Mouse (Mus musculus) liver, embryonic 14.5 days (tissue): ENCODE data around the gene Galnt16. TPM values are rescaled to one million over a fixed set of nuclear protein-coding genes. Genes with fewer than 3 reads are reported as not detected.

ENCODE experiments used
- ATAC-seq: fragments of 200-750 bp; cut with Nextera tagmentation; 2 replicates; pipeline ENCODE4 v1.8.0; 2017; ENCODE audit warnings: moderate number of reproducible peaks, mild to moderate bottlenecking, moderate library complexity; ENCODE audit not compliant: insufficient read depth
- DNase-seq, 3 experiments: peaks; one replicate each; pipeline ENCODE4 v3.0.0-alpha.2; 2012 to 2013; ENCODE audit warnings: low read depth in 3 of 3, low spot score in 3 of 3
- H3K27ac ChIP-seq: fragments of 300-500 bp; sonication (generic); 2 replicates; pipeline ENCODE4 v1.5.1; 2014; ENCODE audit warnings: moderate library complexity, mild to moderate bottlenecking, control low read depth, inconsistent platforms
- H3K27me3 ChIP-seq: fragments of 300-500 bp; sonication (generic); 2 replicates; pipeline ENCODE4 v1.6.1; 2014; ENCODE audit warnings: mild to moderate bottlenecking, low read length, moderate library complexity; ENCODE audit not compliant: control insufficient read depth, insufficient read depth
- H3K36me3 ChIP-seq: fragments of 300-500 bp; sonication (generic); replicated peaks from 2 replicates; pipeline ENCODE4 v1.6.1; 2014; ENCODE audit warnings: low read depth; ENCODE audit not compliant: control insufficient read depth, insufficient read depth
- H3K4me1 ChIP-seq, 2 experiments: fragments of 200-500 bp in 1 of 2; fragments of 300-500 bp in 1 of 2; sonication (generic) in 1 of 2; replicated peaks; 2 replicates each; pipeline ENCODE4 v1.6.1; 2012 to 2014; ENCODE audit warnings: antibody characterized with exemption in 1 of 2, inconsistent platforms in 1 of 2, low read length in 1 of 2; ENCODE audit not compliant: control insufficient read depth in 2 of 2, insufficient read depth in 2 of 2
- H3K4me2 ChIP-seq: fragments of 300-500 bp; sonication (generic); 2 replicates; pipeline ENCODE4 v1.6.1; 2014; ENCODE audit warnings: low read depth, mild to moderate bottlenecking, control low read depth, moderate library complexity
- H3K4me3 ChIP-seq, 2 experiments: fragments of 200-500 bp in 1 of 2; fragments of 300-500 bp in 1 of 2; sonication (generic) in 1 of 2; 2 replicates each; pipeline ENCODE4 v1.5.1; 2012 to 2014; ENCODE audit warnings: low read depth in 2 of 2, low read length in 2 of 2, mild to moderate bottlenecking in 2 of 2, control low read depth in 1 of 2, inconsistent platforms in 1 of 2, moderate library complexity in 1 of 2; ENCODE audit not compliant: insufficient read depth in 1 of 2
- H3K9ac ChIP-seq: fragments of 300-500 bp; sonication (generic); replicated peaks from 2 replicates; pipeline ENCODE4 v1.6.1; 2014; ENCODE audit warnings: mild to moderate bottlenecking, control low read depth, moderate library complexity
- H3K9me3 ChIP-seq: fragments of 300-500 bp; sonication (generic); 2 replicates; pipeline ENCODE4 v1.6.1; 2016; ENCODE audit warnings: low read length, mixed read lengths; ENCODE audit not compliant: control insufficient read depth
- CTCF ChIP-seq: IDR thresholded peaks from 2 replicates; pipeline ENCODE4 v1.5.1; 2016; ENCODE audit warnings: antibody characterized with exemption, low read depth, control low read depth
- EP300 ChIP-seq: IDR thresholded peaks from 2 replicates; pipeline ENCODE4 v1.6.1; 2016; ENCODE audit warnings: antibody characterized with exemption, low read depth
- WGBS: fragments of 180-500 bp; shearing (Covaris S2); extraction: QIAGEN DNeasy Blood & Tissue Kit; methylation state at CpG from one replicate; pipeline ENCODE4 v1.1.7; 2014; ENCODE audit not compliant: insufficient replicate concordance; 5-methylcytosine and 5-hydroxymethylcytosine counted together
- polyA plus RNA-seq, 2 experiments: library from polyadenylated mRNA; depleted of rRNA in 1 of 2; stranded (reverse) in 1 of 2; unstranded in 1 of 2; fragments of >200 nt; fragmentation: Nextera tagmentation in 1 of 2; extraction: Ambion mirVana in 1 of 2; gene quantifications; 2 replicates each; pipeline versions ENCODE4 v1.2.1 to v1.2.3; 2012 to 2014

The Galnt16 gene
- polyA plus RNA-seq, 2 experiments: 0.04 to 0.07 TPM

DNA sequence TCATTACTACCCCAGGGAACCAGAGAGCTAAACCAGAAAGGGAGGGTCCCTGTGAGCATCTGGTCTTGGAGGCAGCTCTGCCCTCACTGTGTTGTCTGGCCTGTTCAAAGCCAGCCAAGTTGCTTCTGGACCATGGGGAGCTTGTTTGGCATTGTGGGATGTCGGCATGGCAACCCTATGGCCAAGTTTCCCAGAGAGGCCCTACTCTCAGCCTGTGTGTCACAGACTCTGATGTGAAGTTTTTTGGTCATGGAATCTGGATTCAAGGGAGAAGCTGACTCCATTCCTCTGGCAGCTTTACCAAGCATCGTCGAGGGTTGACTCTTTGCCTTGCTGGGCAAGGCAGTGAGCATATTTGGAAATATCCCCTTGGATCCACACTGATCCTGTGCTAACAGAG is 3.9 kb downstream of the Galnt16 start:
- no peak overlapping the region for H3K9ac ChIP-seq
- no peaks in the 10 kb centered on the region for H3K36me3 ChIP-seq
- peaks cover 46% of the 10 kb centered on the region for H3K27me3 ChIP-seq
- no peak overlapping the region for H3K4me2 ChIP-seq
- ATAC-seq (no peak), DNase-seq (no peak)
- no peaks in the 10 kb centered on the region for H3K4me1 ChIP-seq
- no peak for TF ChIP-seq CTCF
- TF ChIP-seq EP300: no peak
- no peak overlapping the region for H3K4me3 ChIP-seq
- WGBS: 40% methylated on average over 3 of the region's 3 CpGs
- H3K27ac ChIP-seq: no peak overlapping the region
- no peaks in the 10 kb centered on the region for H3K9me3 ChIP-seq

DNA sequence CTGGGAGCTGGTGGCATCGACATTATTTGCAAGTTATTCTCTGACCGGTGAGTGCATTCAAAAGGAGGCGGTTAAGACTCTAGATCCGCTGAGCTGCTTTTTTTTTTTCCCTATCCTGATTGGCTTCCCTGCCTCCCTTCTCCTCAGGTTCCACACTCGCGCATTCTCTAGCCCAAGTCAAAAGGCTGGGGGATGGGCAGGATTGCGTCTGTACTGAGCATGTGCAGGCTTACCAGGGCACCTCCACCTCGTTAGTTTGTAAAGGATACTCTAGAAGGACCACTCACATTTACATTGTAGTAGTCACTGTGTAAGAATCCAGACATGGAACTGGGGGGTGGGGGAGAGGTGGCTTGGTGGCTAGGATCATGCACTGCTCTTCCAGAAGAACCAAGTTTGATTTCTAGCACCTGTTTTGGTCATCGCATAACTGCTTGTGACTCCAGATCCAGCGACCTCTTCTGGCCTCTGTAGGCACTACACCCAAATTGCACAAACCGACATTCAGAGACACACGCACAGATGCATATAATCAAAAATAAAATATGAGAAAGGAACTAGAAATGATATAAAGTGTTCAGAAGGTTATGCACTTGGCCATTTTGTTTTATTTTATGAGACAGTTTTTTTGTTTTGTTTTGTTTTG is 6.3 kb downstream of the Galnt16 start:
- Histone ChIP-seq H3K4me3 (no peak overlapping the region), H3K27me3 (peaks cover 22% of the 10 kb centered on the region), H3K36me3 (no peaks in the 10 kb centered on the region), H3K4me2 (no peak overlapping the region), H3K9ac (no peak overlapping the region), H3K4me1 (no peaks in the 10 kb centered on the region), H3K9me3 (no peaks in the 10 kb centered on the region), H3K27ac (no peak overlapping the region)
- 27% methylated on average over 12 of the region's 12 CpGs for WGBS
- no peak for DNase-seq
- ATAC-seq: no peak
- TF ChIP-seq CTCF (peak; percentile 20), EP300 (no peak)

DNA sequence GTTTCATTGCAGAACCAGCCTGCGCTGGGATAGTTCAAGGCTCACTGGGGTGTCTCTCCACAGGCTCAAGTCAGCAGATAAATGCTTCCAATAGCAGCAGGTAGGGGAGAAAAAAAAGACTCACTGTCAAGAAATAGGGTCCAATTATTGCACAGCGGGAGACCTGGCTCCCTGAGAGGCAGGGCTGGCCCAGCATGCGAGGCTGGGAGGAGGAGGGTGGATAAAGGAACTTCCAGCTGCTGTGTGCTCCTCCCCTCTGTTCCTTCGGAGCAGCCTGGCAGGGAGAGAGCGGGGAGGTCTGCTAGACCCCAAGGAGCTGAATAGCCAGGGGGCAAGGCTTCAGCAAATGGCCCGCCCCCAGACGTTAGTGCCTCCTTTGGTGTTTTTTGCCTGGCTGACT is 7.4 kb downstream of the Galnt16 start:
- no peak for TF ChIP-seq CTCF
- Histone ChIP-seq H3K27me3 (peaks cover 11% of the 10 kb centered on the region), H3K4me2 (no peak overlapping the region), H3K27ac (no peak overlapping the region), H3K4me1 (no peaks in the 10 kb centered on the region), H3K36me3 (no peaks in the 10 kb centered on the region), H3K9me3 (no peaks in the 10 kb centered on the region), H3K4me3 (no peak overlapping the region), H3K9ac (no peak overlapping the region)
- no peak for ATAC-seq
- no peak for DNase-seq
- 31% methylated on average over 7 of the region's 7 CpGs for WGBS

DNA sequence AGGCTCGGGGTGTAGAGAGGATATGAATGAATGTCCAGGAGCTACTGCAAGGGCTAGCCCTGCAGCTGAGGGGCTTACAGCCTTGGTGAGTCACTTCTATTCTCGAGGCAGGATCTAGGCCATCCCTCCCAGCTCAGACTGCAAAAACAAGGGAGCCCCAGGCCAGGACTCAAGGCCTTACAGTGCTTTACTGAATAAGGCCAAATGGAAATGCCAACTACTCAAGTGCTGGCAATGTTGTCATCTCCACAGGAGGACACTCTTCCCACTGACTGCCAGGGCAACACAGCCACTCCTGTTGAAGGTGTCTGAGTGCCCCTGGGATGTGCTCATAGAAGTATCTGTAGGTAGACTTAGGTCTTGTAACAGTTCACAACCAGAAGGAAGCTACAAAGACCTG is 8.4 kb downstream of the Galnt16 start:
- no peak for DNase-seq
- peaks cover 4% of the 10 kb centered on the region for H3K27me3 ChIP-seq
- TF ChIP-seq CTCF: no peak
- TF ChIP-seq EP300: no peak

DNA sequence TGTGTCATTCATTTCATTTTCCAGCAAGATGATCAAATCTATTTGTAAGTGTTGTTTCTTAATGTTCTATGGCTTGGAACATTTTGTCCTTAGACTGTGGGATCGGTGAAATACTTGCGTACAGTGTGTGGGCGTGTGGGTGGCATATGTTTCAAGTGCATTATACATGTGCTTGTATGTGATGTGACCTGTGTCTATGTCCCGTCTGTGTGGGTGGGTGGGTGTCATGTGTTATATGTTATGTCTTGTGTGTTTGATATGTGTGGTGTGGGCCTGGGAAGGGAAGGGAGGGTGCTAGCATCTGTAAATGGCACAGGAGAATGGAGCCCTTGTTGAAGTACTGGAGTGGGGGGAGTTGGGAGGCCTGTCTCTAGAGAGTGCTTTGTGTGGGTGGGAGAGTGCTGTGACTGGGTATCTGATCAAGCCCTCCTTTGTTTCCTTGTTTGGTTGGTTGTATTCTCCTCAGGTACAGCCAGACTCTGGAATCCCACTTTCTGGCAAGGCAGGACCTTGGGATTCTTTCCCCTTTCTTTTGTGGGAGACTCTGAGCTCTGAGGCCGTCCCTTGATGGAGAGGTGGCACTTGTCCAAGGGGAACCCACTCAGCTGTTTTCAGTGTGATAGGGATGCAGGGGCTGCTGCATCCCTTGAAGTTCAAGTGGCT is 9.8 kb downstream of the Galnt16 start:
- Histone ChIP-seq H3K4me1 (peaks cover 0 to 4% of the 10 kb centered on the region in 2 experiments; a peak in 1 of 4 replicates), H3K9ac (no peak overlapping the region), H3K4me3 (no peak overlapping the region), H3K9me3 (no peaks in the 10 kb centered on the region), H3K27me3 (peaks cover 4% of the 10 kb centered on the region; the same call in 1 of the 2 replicates), H3K36me3 (no peaks in the 10 kb centered on the region), H3K4me2 (no peak overlapping the region), H3K27ac (no peak overlapping the region)
- TF ChIP-seq CTCF (no peak), EP300 (no peak)
- 69% methylated on average over 5 of the region's 5 CpGs for WGBS
- DNase-seq (no peak), ATAC-seq (no peak)

More for the DNA sequence above, 8.4 kb downstream of the Galnt16 start:
- WGBS: 44% methylated on average over 2 of the region's 2 CpGs
- Histone ChIP-seq H3K27ac (no peak overlapping the region), H3K9me3 (no peaks in the 10 kb centered on the region), H3K4me1 (no peaks in the 10 kb centered on the region), H3K4me2 (no peak overlapping the region), H3K36me3 (no peaks in the 10 kb centered on the region), H3K9ac (no peak overlapping the region), H3K4me3 (no peak overlapping the region)
- ATAC-seq: no peak
